In genomic region chr5:91762589-91762988, GRCm38 (mm10) we compare ENCODE assay signal across 24 mouse cellular contexts.
DNase-seq lines count a peak whose midpoint lies in the region; ATAC-seq and TF ChIP-seq lines count a peak whose summit lies in the region.
"Had no signal": no experiment of that assay in that cellular context is flagged by ENCODE, and none has a peak within 500 bp of the region (broad histone marks: within the 10 kb centered on the region; RNA-seq: fewer than 3 reads in every experiment).

No protein-coding gene starts in this region.

- H3K27me3 ChIP-seq in intestine, embryonic 15.5 days (replicated peaks) = no peaks in the 10 kb centered on the region
- H3K27me3 ChIP-seq in intestine, embryonic 16.5 days (replicated peaks; ENCODE audit: control insufficient read depth, insufficient read depth, low read length) = no peaks in the 10 kb centered on the region
- no peaks in the 10 kb centered on the region for H3K27me3 ChIP-seq in Patski
- H3K27me3 ChIP-seq in limb, embryonic 14.5 days (ENCODE audit: control insufficient read depth, insufficient read depth, low read length) = no peaks in the 10 kb centered on the region
- H3K27me3 ChIP-seq in hindbrain, embryonic 16.5 days (replicated peaks; ENCODE audit: control insufficient read depth, insufficient read depth, low read length) = no peaks in the 10 kb centered on the region
- H3K27me3 ChIP-seq: CH12.LX; embryonic facial prominence, embryonic 12.5 days; embryonic facial prominence, embryonic 15.5 days; forebrain, embryonic 12.5 days had no signal

- no peak overlapping the region for H3K9ac ChIP-seq in intestine, embryonic 15.5 days
- no peak overlapping the region for H3K9ac ChIP-seq in intestine, embryonic 16.5 days (ENCODE audit: low read depth, low read length)
- H3K9ac ChIP-seq in limb, embryonic 14.5 days (ENCODE audit: low read depth, low read length, severe bottlenecking) = no peak overlapping the region
- no peak overlapping the region for H3K9ac ChIP-seq in hindbrain, embryonic 16.5 days (ENCODE audit: low read depth, low read length)
- H3K9ac ChIP-seq: embryonic facial prominence, embryonic 12.5 days; embryonic facial prominence, embryonic 15.5 days; forebrain, embryonic 12.5 days had no signal

- TF ChIP-seq POLR2A in limb, embryonic 14.5 days (IDR thresholded peaks at IDR 0.05; ENCODE audit: borderline replicate concordance, extremely low read depth, insufficient read depth, insufficient read length) = no peak

- in situ Hi-C loops in Patski (cut with MboI; ENCODE audit: low pct_unique_long_range_greater_than_20kb) = loop anchor here (10.0 kb wide), 1 partner anchor 238 kb away; no protein-coding TSS in a partner anchor

- no peaks in the 10 kb centered on the region for H3K36me3 ChIP-seq in intestine, embryonic 15.5 days
- no peaks in the 10 kb centered on the region for H3K36me3 ChIP-seq in intestine, embryonic 16.5 days (ENCODE audit: control insufficient read depth, insufficient read depth, low read length)
- H3K36me3 ChIP-seq in limb, embryonic 14.5 days (ENCODE audit: control insufficient read depth, insufficient read depth, low read length) = no peaks in the 10 kb centered on the region
- no peaks in the 10 kb centered on the region for H3K36me3 ChIP-seq in hindbrain, embryonic 16.5 days (ENCODE audit: control insufficient read depth, insufficient read depth, low read length)
- H3K36me3 ChIP-seq: embryonic facial prominence, embryonic 12.5 days; embryonic facial prominence, embryonic 15.5 days; forebrain, embryonic 10.5 days; forebrain, embryonic 12.5 days; G1E had no signal

- H3K4me3 ChIP-seq in intestine, embryonic 15.5 days (replicated peaks) = no peak overlapping the region
- H3K4me3 ChIP-seq in intestine, embryonic 16.5 days (ENCODE audit: low read length) = no peak overlapping the region
- H3K4me3 ChIP-seq in limb, embryonic 14.5 days (replicated peaks; ENCODE audit: low read length) = no peak overlapping the region
- H3K4me3 ChIP-seq in hindbrain, embryonic 16.5 days (ENCODE audit: low read length) = no peak overlapping the region
- H3K4me3 ChIP-seq: embryonic facial prominence, embryonic 12.5 days; embryonic facial prominence, embryonic 15.5 days; erythroblast, embryonic 14.5 days; forebrain, embryonic 10.5 days; forebrain, embryonic 12.5 days had no signal

- peak; percentile 62 for DNase-seq in Patski (ENCODE audit: low read depth, low spot score)
- DNase-seq in limb, embryonic 14.5 days (ENCODE audit: low spot score) = peak; percentile 22
- DNase-seq: adrenal gland, adult 2 months; adrenal gland, postnatal 10 days; adrenal gland, postnatal 25 days; cerebellum, adult 11 months; cerebellum, adult 18-20 months; cerebellum, adult 8-10 months; cerebellum, adult 9-11 months; cerebellum, postnatal 14 days; cerebellum, postnatal 36 days; embryo, embryonic 11 days had no signal

- no peak for TF ChIP-seq CTCF in Patski (IDR thresholded peaks at IDR 0.05)

- 0 out of 2 replicates have a peak, but pooled peaks cover 2% of the 10 kb centered on the region for H3K4me1 ChIP-seq in intestine, embryonic 15.5 days (replicated peaks)
- H3K4me1 ChIP-seq in intestine, embryonic 16.5 days (ENCODE audit: control insufficient read depth, insufficient read depth, low read length) = no peaks in the 10 kb centered on the region
- H3K4me1 ChIP-seq in limb, embryonic 14.5 days (ENCODE audit: control insufficient read depth, insufficient read depth, low read length) = peaks cover 19% of the 10 kb centered on the region
- peaks cover 5% of the 10 kb centered on the region; the same call in 1 of the 2 replicates for H3K4me1 ChIP-seq in hindbrain, embryonic 16.5 days (ENCODE audit: control insufficient read depth, insufficient read depth, low read depth, low read length)

- peak; percentile 23; the same call in 1 of the 2 replicates for ATAC-seq in intestine, embryonic 15.5 days
- ATAC-seq in intestine, embryonic 16.5 days = no peak
- ATAC-seq in Patski = peak; percentile 39
- ATAC-seq in limb, embryonic 14.5 days (ENCODE audit: low FRiP score, low read depth) = no peak
- no peak for ATAC-seq in hindbrain, embryonic 16.5 days
- ATAC-seq: forebrain, embryonic 14.5 days; forebrain, embryonic 16.5 days had no signal

- H3K4me2 ChIP-seq in intestine, embryonic 15.5 days (replicated peaks) = no peak overlapping the region
- no peak overlapping the region for H3K4me2 ChIP-seq in intestine, embryonic 16.5 days (ENCODE audit: low read depth, low read length)
- H3K4me2 ChIP-seq in limb, embryonic 14.5 days (replicated peaks; ENCODE audit: low read depth, low read length, severe bottlenecking) = no peak overlapping the region
- no peak overlapping the region for H3K4me2 ChIP-seq in hindbrain, embryonic 16.5 days (ENCODE audit: low read length)
- H3K4me2 ChIP-seq: embryonic facial prominence, embryonic 12.5 days; embryonic facial prominence, embryonic 15.5 days; forebrain, embryonic 12.5 days had no signal

- H3K9me3 ChIP-seq in intestine, embryonic 15.5 days = no peaks in the 10 kb centered on the region
- no peaks in the 10 kb centered on the region for H3K9me3 ChIP-seq in intestine, embryonic 16.5 days (ENCODE audit: control insufficient read depth, low read length)
- no peaks in the 10 kb centered on the region for H3K9me3 ChIP-seq in limb, embryonic 14.5 days (ENCODE audit: control insufficient read depth, low read length)
- H3K9me3 ChIP-seq in hindbrain, embryonic 16.5 days (ENCODE audit: control insufficient read depth, low read length) = no peaks in the 10 kb centered on the region
- H3K9me3 ChIP-seq: embryonic facial prominence, embryonic 12.5 days; embryonic facial prominence, embryonic 15.5 days; forebrain, embryonic 10.5 days; forebrain, embryonic 12.5 days; G1E had no signal

- CTCF ChIA-PET in Patski (lab: Charles Lee) = no interaction called here

- 18% methylated on average over 6 of the region's 6 CpGs for WGBS in intestine, embryonic 15.5 days
- WGBS in intestine, embryonic 16.5 days = 30% methylated on average over 6 of the region's 6 CpGs
- WGBS in limb, embryonic 14.5 days = 56% methylated on average over 6 of the region's 6 CpGs
- WGBS in hindbrain, embryonic 16.5 days = 72% methylated on average over 6 of the region's 6 CpGs

- H3K27ac ChIP-seq in intestine, embryonic 15.5 days = no peak overlapping the region
- H3K27ac ChIP-seq in intestine, embryonic 16.5 days (ENCODE audit: low read length) = no peak overlapping the region
- no peak overlapping the region for H3K27ac ChIP-seq in limb, embryonic 14.5 days (replicated peaks; ENCODE audit: low read depth, low read length)
- H3K27ac ChIP-seq in hindbrain, embryonic 16.5 days (ENCODE audit: low read depth, low read length) = no peak overlapping the region
- H3K27ac ChIP-seq: embryonic facial prominence, embryonic 12.5 days; embryonic facial prominence, embryonic 15.5 days; forebrain, embryonic 10.5 days; forebrain, embryonic 12.5 days had no signal

- POLR2A ChIA-PET in Patski (lab: Charles Lee) = no interaction called here

Comparison
In these comparisons a context has a peak if more than half of its experiments do, and no peak if none do; other contexts are left out.
1. ATAC-seq: peak in intestine, embryonic 15.5 days (single experiment) and Patski (single experiment); none in intestine, embryonic 16.5 days (single experiment), limb, embryonic 14.5 days (single experiment) and hindbrain, embryonic 16.5 days (single experiment).